Mouse (Mus musculus): ENCODE results near the gene Eif6. TPM values are rescaled to one million over a fixed set of nuclear protein-coding genes. Genes with fewer than 3 reads are reported as not detected.
A peak's percentile ranks its signal among the peaks of the same experiment; 100 is the strongest.

The Eif6 gene
- polyA plus RNA-seq, 1 experiment from 2014 or later, result 182 TPM

GRCm38 (mm10) chr2:155779506-155779905, 47.2 kb downstream of the Eif6 start:
- WGBS (ENCODE audit: insufficient replicate concordance), result 59% methylated on average over 3 of the region's 3 CpGs
- H3K4me3 ChIP-seq (replicated peaks), result no peak overlapping the region
- no peaks in the 10 kb centered on the region for H3K36me3 ChIP-seq
- DNase-seq, result no peak
- H3K4me2 ChIP-seq, result no peak overlapping the region
- H3K9ac ChIP-seq, result no peak overlapping the region
- H3K27me3 ChIP-seq, result peaks cover 48% of the 10 kb centered on the region
- peaks cover 8% of the 10 kb centered on the region; the same call in 1 of the 2 replicates for H3K4me1 ChIP-seq (replicated peaks)
- no peak overlapping the region for H3K27ac ChIP-seq
- H3K9me3 ChIP-seq (replicated peaks), result no peaks in the 10 kb centered on the region
- ATAC-seq (ENCODE audit: low read depth), result no peak

GRCm38 (mm10) chr2:155779066-155779465, 47.7 kb downstream of the Eif6 start:
- H3K9ac ChIP-seq, result no peak overlapping the region
- H3K4me3 ChIP-seq (replicated peaks), result no peak overlapping the region
- H3K36me3 ChIP-seq, result no peaks in the 10 kb centered on the region
- peaks cover 8% of the 10 kb centered on the region; the same call in 1 of the 2 replicates for H3K4me1 ChIP-seq (replicated peaks)
- DNase-seq (no peak), ATAC-seq (ENCODE audit: low read depth) (no peak)
- H3K27me3 ChIP-seq, result peaks cover 53% of the 10 kb centered on the region
- H3K27ac ChIP-seq, result no peak overlapping the region
- H3K9me3 ChIP-seq (replicated peaks), result no peaks in the 10 kb centered on the region
- WGBS (ENCODE audit: insufficient replicate concordance), result 52% methylated on average over 7 of the region's 7 CpGs
- H3K4me2 ChIP-seq, result no peak overlapping the region

GRCm38 (mm10) chr2:155778004-155778403, 48.7 kb downstream of the Eif6 start:
- H3K9me3 ChIP-seq (replicated peaks), result no peaks in the 10 kb centered on the region
- H3K4me1 ChIP-seq (replicated peaks), result peaks cover 8% of the 10 kb centered on the region; the same call in 1 of the 2 replicates
- peaks cover 63% of the 10 kb centered on the region for H3K27me3 ChIP-seq
- H3K36me3 ChIP-seq, result no peaks in the 10 kb centered on the region
- H3K4me3 ChIP-seq (replicated peaks), result no peak overlapping the region
- H3K4me2 ChIP-seq, result no peak overlapping the region
- H3K27ac ChIP-seq, result no peak overlapping the region
- no peak overlapping the region for H3K9ac ChIP-seq
- WGBS (ENCODE audit: insufficient replicate concordance), result 56% methylated on average over 6 of the region's 6 CpGs
- no peak for ATAC-seq (ENCODE audit: low read depth)
- no peak for DNase-seq

GRCm38 (mm10) chr2:155777688-155777985, 49.1 kb downstream of the Eif6 start:
- DNase-seq (no peak), ATAC-seq (ENCODE audit: low read depth) (no peak)
- WGBS (ENCODE audit: insufficient replicate concordance), result 74% methylated on average over 4 of the region's 4 CpGs
- Histone ChIP-seq H3K27me3 (peaks cover 67% of the 10 kb centered on the region), H3K9me3 (replicated peaks) (no peaks in the 10 kb centered on the region), H3K27ac (no peak overlapping the region), H3K4me1 (replicated peaks) (peaks cover 8% of the 10 kb centered on the region; the same call in 1 of the 2 replicates), H3K36me3 (no peaks in the 10 kb centered on the region), H3K4me2 (no peak overlapping the region), H3K9ac (no peak overlapping the region), H3K4me3 (replicated peaks) (no peak overlapping the region)

- ATAC-seq (ENCODE audit: low read depth) (no peak), DNase-seq (no peak)
- Histone ChIP-seq H3K4me2 (no peak overlapping the region), H3K36me3 (no peaks in the 10 kb centered on the region), H3K27me3 (peaks cover 73% of the 10 kb centered on the region), H3K4me3 (replicated peaks) (no peak overlapping the region), H3K9ac (no peak overlapping the region), H3K27ac (no peak overlapping the region), H3K4me1 (replicated peaks) (peaks cover 8% of the 10 kb centered on the region; the same call in 1 of the 2 replicates), H3K9me3 (replicated peaks) (no peaks in the 10 kb centered on the region)
- WGBS (ENCODE audit: insufficient replicate concordance), result 55% methylated on average over 10 of the region's 10 CpGs
These were observed 49.7 kb downstream of the Eif6 start for GRCm38 (mm10) chr2:155776824-155777687.

- Histone ChIP-seq H3K36me3 (no peaks in the 10 kb centered on the region), H3K4me3 (replicated peaks) (peak overlapping the region; percentile 59), H3K9ac (no peak overlapping the region), H3K4me2 (peak overlapping the region; percentile 76), H3K4me1 (replicated peaks) (peaks cover 8% of the 10 kb centered on the region; the same call in 1 of the 2 replicates), H3K27me3 (peaks cover 71% of the 10 kb centered on the region), H3K27ac (no peak overlapping the region), H3K9me3 (replicated peaks) (no peaks in the 10 kb centered on the region)
- DNase-seq (peak; percentile 35), ATAC-seq (ENCODE audit: low read depth) (peak; percentile 31; the same call in 1 of the 2 replicates)
- 3% methylated on average over 42 of the region's 44 CpGs for WGBS (ENCODE audit: insufficient replicate concordance)
These were observed 51.0 kb downstream of the Eif6 start for GRCm38 (mm10) chr2:155775685-155776263.

- Histone ChIP-seq H3K9ac (no peak within 1 kb of the TSS), H3K36me3 (no peaks in the 10 kb centered on the region), H3K4me2 (peak within 1 kb of the TSS; percentile 76), H3K27ac (no peak within 1 kb of the TSS), H3K9me3 (replicated peaks) (no peaks in the 10 kb centered on the region), H3K4me3 (replicated peaks) (peak within 1 kb of the TSS; percentile 59), H3K27me3 (peaks cover 72% of the 10 kb centered on the region), H3K4me1 (replicated peaks) (peaks cover 8% of the 10 kb centered on the region; the same call in 1 of the 2 replicates)
- no peak for DNase-seq
- 4% methylated on average over 51 of the region's 100 CpGs for WGBS (ENCODE audit: insufficient replicate concordance)
- ATAC-seq (ENCODE audit: low read depth), result no peak
These were observed 51.6 kb downstream of the Eif6 start, which contains the start of gene Mmp24 for GRCm38 (mm10) chr2:155774927-155775684. Mmp24 (plus strand) TSS chr2:155775342.

GRCm38 (mm10) chr2:155774261-155774926, 52.3 kb downstream of the Eif6 start:
- no peak overlapping the region for H3K9ac ChIP-seq
- DNase-seq (no peak), ATAC-seq (ENCODE audit: low read depth) (no peak)
- H3K4me1 ChIP-seq (replicated peaks), result peaks cover 8% of the 10 kb centered on the region; the same call in 1 of the 2 replicates
- H3K4me3 ChIP-seq (replicated peaks), result no peak overlapping the region
- no peaks in the 10 kb centered on the region for H3K9me3 ChIP-seq (replicated peaks)
- no peaks in the 10 kb centered on the region for H3K36me3 ChIP-seq
- WGBS (ENCODE audit: insufficient replicate concordance), result 45% methylated on average over 11 of the region's 11 CpGs
- no peak overlapping the region for H3K27ac ChIP-seq
- peaks cover 74% of the 10 kb centered on the region for H3K27me3 ChIP-seq
- peak overlapping the region; percentile 76; the same call in 1 of the 2 replicates for H3K4me2 ChIP-seq

GRCm38 (mm10) chr2:155773664-155774063, 53.1 kb downstream of the Eif6 start:
- H3K9ac ChIP-seq, result no peak overlapping the region
- no peaks in the 10 kb centered on the region for H3K9me3 ChIP-seq (replicated peaks)
- H3K27ac ChIP-seq, result no peak overlapping the region
- H3K36me3 ChIP-seq, result no peaks in the 10 kb centered on the region
- H3K4me3 ChIP-seq (replicated peaks), result no peak overlapping the region
- peaks cover 81% of the 10 kb centered on the region for H3K27me3 ChIP-seq
- 44% methylated on average over 4 of the region's 4 CpGs for WGBS (ENCODE audit: insufficient replicate concordance)
- H3K4me2 ChIP-seq, result no peak overlapping the region
- H3K4me1 ChIP-seq (replicated peaks), result peaks cover 8% of the 10 kb centered on the region; the same call in 1 of the 2 replicates
- ATAC-seq (ENCODE audit: low read depth) (no peak), DNase-seq (no peak)

Measured in liver, embryonic 13.5 days (tissue).